Mouse (Mus musculus) layer of hippocampus, adult 6 months (tissue): ENCODE measurements around the gene Snrpa1. TPM values are rescaled to one million over a fixed set of nuclear protein-coding genes. Genes with fewer than 3 reads are reported as not detected.

ENCODE experiments used
- long read RNA-seq, 2 experiments: library from polyadenylated mRNA; unstranded; transcript quantifications; one replicate each; pipeline ENCODE4 v2.0.0; 2019 to 2020
- polyA plus RNA-seq: library from polyadenylated mRNA; unstranded; fragments of <200 nt; fragmentation: Nextera tagmentation; gene quantifications from 2 replicates; pipeline ENCODE4 v1.2.3, GENCODE M21; 2021

The Snrpa1 gene
- polyA plus RNA-seq = 65.5 and 66.5 TPM in 2 replicates
- long read RNA-seq, experiment 1, transcript Snrpa1-206 (9 exons, 1,248 nt) = major isoform, 61 of 82 reads
- long read RNA-seq, experiment 1, transcript Snrpa1-201 (8 exons, 955 nt) = minor isoform, 10 of 82 reads
- long read RNA-seq, experiment 1, partial matches to known transcripts = 5 of 82 reads
- long read RNA-seq, experiment 1, other reads (novel, unspliced or antisense) = 6 of 82 reads
- long read RNA-seq, experiment 2, transcript Snrpa1-206 (9 exons, 1,248 nt) = major isoform, 33 of 65 reads
- long read RNA-seq, experiment 2, transcript Snrpa1-201 (8 exons, 955 nt) = minor isoform, 9 of 65 reads
- long read RNA-seq, experiment 2, partial matches to known transcripts = 5 of 65 reads
- long read RNA-seq, experiment 2, other reads (novel, unspliced or antisense) = 18 of 65 reads

GRCm38 (mm10) chr7:66058703-66059102 lies at the start of gene Snrpa1:
Gene Snrpa1 (plus strand): TSS chr7:66059003.

GRCm38 (mm10) chr7:66043552-66044459 lies 15.0 kb upstream of the Snrpa1 start, which contains the start of gene Gm45213:
Gene Gm45213 (plus strand): TSS chr7:66043602.

GRCm38 (mm10) chr7:66079364-66080230 lies 20.8 kb downstream of the Snrpa1 start, which contains the start of gene Selenos:
Gene Selenos (plus strand): TSS chr7:66079649.

GRCm38 (mm10) chr7:66108961-66109854 lies 50.4 kb downstream of the Snrpa1 start, which contains the start of gene Chsy1:
Gene Chsy1 (plus strand): TSS chr7:66109515.

Other genes with a start within 250 kb of the Snrpa1 start
- gene Pcsk6, start 197.3 kb upstream of the Snrpa1 start, polyA plus RNA-seq = 3.9 and 4.6 TPM in 2 replicates
- gene Gm45213, start 15.4 kb upstream of the Snrpa1 start, polyA plus RNA-seq = not detected in 2 replicates
- gene Selenos, start 20.6 kb downstream of the Snrpa1 start, polyA plus RNA-seq = 102 and 117 TPM in 2 replicates
- 2.9 and 5.7 TPM in 2 replicates for gene Chsy1, start 50.5 kb downstream of the Snrpa1 start, polyA plus RNA-seq